Mouse (Mus musculus) kidney, postnatal 14 days (tissue): ENCODE results near the gene Gstcd.

ENCODE experiments used
- DNase-seq: peaks from one replicate; pipeline ENCODE4 v3.0.0; 2022; ENCODE audit warnings: mixed read lengths

Gene Gstcd

GRCm38 (mm10) chr3:133091664-133092273 lies at the start of gene Gstcd, which contains the start of gene Ints12:
Gstcd (minus strand) TSS chr3:133092033.
Ints12 (plus strand) TSS chr3:133091840.
- peak; percentile 94 for DNase-seq

- DNase-seq: no peak
These were observed 40.8 kb upstream of the Gstcd start for GRCm38 (mm10) chr3:133132611-133133010.

GRCm38 (mm10) chr3:133131372-133131771 lies 39.5 kb upstream of the Gstcd start:
- no peak for DNase-seq

GRCm38 (mm10) chr3:133113281-133113680 lies 21.4 kb upstream of the Gstcd start:
- DNase-seq: no peak

- DNase-seq: peak; percentile 25
These were observed 19.9 kb upstream of the Gstcd start for GRCm38 (mm10) chr3:133111741-133112140.

- no peak for DNase-seq
These were observed 18.0 kb upstream of the Gstcd start for GRCm38 (mm10) chr3:133109844-133110243.

GRCm38 (mm10) chr3:133108731-133109130 lies 16.9 kb upstream of the Gstcd start:
- DNase-seq: no peak

GRCm38 (mm10) chr3:133104436-133104835 lies 12.6 kb upstream of the Gstcd start:
- no peak for DNase-seq

- DNase-seq: no peak
These were observed 11.9 kb upstream of the Gstcd start for GRCm38 (mm10) chr3:133103768-133104167.

- DNase-seq: no peak
These were observed 7.1 kb upstream of the Gstcd start for GRCm38 (mm10) chr3:133098909-133099308.

- DNase-seq: no peak
These were observed 6.5 kb upstream of the Gstcd start for GRCm38 (mm10) chr3:133098336-133098735.

- DNase-seq: no peak
These were observed 6.1 kb upstream of the Gstcd start for GRCm38 (mm10) chr3:133097936-133098335.

GRCm38 (mm10) chr3:133094305-133094704 lies 2.5 kb upstream of the Gstcd start:
- no peak for DNase-seq

GRCm38 (mm10) chr3:133092936-133093335 lies 1.1 kb upstream of the Gstcd start:
- no peak for DNase-seq

GRCm38 (mm10) chr3:133092274-133092853 lies 531 bp upstream of the Gstcd start:
- no peak for DNase-seq

- no peak for DNase-seq
These were observed 641 bp downstream of the Gstcd start for GRCm38 (mm10) chr3:133091121-133091663.

- no peak for DNase-seq
These were observed 1.3 kb downstream of the Gstcd start for GRCm38 (mm10) chr3:133090247-133091120.

- peak; percentile 12 for DNase-seq
These were observed 6.0 kb downstream of the Gstcd start for GRCm38 (mm10) chr3:133085858-133086257.

GRCm38 (mm10) chr3:133082736-133083135 lies 9.1 kb downstream of the Gstcd start:
- no peak for DNase-seq

- DNase-seq: no peak
These were observed 16.3 kb downstream of the Gstcd start for GRCm38 (mm10) chr3:133075560-133075959.

GRCm38 (mm10) chr3:133052068-133052467 lies 39.8 kb downstream of the Gstcd start:
- no peak for DNase-seq

- no peak for DNase-seq
These were observed 58.6 kb downstream of the Gstcd start for GRCm38 (mm10) chr3:133033145-133033755.

- no peak for DNase-seq
These were observed 64.9 kb downstream of the Gstcd start for GRCm38 (mm10) chr3:133026977-133027376.
